Mouse (Mus musculus) brain, adult 2 months (tissue): ENCODE results near the gene Maco1.
"Not testable (repeated sequence)": the region's sequence is repeated elsewhere in the genome, so short reads cannot be mapped to it uniquely, and the experiment has no call there.

ENCODE experiments used
- DNase-seq: peaks from one replicate; pipeline ENCODE4 v3.0.0; 2011; ENCODE audit warnings: low read depth, low spot score

The Maco1 gene

DNA sequence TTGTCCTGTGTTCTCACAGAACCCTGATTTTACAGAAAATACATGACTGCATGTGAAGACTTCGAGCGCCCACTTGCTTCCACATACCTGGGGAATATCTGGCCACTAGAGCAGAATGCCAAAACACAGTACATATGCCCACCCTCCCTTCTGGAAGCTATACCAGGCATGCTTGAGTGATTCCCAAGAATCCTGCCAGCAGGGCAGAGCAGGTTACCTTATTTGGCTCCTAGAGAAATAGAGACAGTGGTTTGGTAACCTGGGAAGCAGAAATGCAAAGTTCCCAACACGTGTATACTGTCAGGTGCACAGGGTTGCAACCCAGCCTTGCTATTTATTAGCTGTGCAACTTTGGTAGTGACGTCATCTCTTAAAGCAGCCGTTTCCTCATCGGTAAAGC lies 8.7 kb upstream of the Maco1 start:
- DNase-seq = no peak

GRCm38 (mm10) chr4:134858494-134858893 lies 5.3 kb upstream of the Maco1 start:
- DNase-seq = no peak

DNA sequence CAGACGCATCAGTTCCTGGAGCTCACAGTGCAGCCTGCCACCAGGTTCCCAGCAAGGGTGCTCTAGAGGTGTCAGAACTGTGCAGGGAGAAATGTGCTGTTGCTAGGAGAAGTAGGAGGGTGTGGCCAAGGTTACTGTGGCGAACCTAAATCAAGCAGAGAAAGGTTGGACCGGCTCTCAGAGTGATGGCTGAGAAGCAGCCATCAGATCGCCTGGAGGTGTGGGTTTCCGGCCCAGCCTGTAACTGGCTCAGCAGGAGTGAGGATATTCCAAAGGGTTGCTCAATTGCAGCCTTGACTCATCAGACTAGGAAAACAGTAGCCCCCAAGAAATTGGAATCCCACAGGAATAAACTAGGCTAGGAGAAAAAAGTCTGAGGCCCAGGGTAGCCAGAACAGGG lies 3.4 kb upstream of the Maco1 start:
- DNase-seq = peak; percentile 17

GRCm38 (mm10) chr4:134856056-134856455 lies 2.9 kb upstream of the Maco1 start:
- DNase-seq = no peak

GRCm38 (mm10) chr4:134855371-134855770 lies 2.2 kb upstream of the Maco1 start:
- no peak for DNase-seq

DNA sequence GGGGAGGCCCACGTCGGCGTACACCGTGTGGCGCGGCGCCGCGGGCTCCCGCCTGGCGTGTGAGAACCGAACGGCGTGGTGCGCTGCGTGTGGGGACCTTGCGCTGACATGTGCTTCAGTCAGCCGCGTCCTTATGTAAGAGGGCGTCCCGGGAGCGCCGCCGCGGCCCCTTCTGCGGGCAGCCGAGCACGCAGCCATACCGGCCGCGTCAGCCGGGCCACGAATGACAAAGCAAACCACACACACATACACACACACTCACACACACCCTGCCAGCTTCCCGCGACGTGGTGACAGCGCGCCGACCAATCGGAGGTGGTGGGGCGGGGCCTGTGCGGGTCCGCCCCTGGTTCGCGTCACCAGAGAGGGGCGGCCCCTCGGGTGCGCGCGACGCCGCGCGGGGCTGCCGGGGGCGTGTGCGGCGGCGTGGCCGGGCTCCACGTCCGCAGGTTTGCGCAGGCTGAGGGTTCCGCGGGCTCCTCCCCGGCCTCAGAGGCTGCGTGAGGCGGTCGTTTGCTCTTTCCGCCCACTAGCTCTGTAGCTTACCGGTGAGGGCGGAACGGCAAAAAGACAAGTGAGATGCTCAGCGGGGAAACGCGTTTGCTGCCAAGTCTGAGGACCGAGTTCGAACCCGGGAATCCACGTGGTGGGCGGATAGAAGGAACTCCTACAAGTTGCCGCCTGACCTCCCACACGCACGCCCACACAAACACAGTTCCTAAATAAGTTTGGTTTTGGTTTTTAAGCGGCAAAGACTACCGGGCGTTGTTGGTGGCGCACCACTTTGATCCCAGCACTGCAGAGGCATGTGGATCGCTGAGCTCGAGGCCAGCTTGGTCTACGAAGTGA lies 716 bp upstream of the Maco1 start:
- DNase-seq = peak; percentile 97

DNA sequence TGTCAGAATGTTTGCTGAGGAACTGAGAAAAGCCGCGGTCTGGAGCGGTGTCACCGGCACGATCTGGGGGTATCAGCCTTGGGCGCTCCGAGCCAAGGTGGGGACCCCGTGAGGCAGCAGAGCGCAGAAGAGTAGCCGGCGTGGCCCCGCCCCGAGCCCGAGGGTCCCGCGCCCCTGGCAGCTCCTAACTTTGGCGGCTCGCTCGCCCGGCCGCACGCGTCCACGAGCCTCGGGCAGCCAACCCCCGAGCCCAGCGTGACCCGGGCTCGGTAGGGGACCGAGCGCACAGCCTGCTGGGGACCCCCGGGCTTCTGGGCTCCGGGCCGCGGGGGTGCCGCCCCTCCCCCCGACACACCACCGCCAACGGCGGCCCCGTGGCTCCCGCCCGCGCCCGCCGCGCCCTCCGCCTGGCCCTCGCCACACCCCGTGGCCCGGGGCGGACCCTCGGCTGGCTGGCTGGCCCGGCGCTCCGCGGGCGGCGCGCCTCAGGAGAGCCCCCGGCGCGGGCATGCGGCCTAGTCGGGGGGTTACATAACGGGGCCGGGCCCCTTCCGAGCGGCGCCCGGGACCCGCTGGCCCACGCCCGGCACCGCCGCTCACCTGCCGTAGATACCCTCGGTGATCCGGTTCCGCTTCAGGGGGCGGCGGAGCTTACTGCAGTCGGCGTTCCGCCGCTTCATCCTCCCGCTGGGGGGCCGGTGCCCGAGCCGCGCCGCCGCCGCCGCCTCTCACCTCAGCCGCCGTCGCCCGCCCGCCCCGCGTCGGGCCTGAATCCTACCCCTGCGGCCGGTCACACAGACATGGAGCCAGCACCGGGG lies 498 bp downstream of the Maco1 start:
- no peak for DNase-seq

GRCm38 (mm10) chr4:134851876-134852275 lies 1.3 kb downstream of the Maco1 start:
- DNase-seq = peak; percentile 40

GRCm38 (mm10) chr4:134851236-134851635 lies 1.9 kb downstream of the Maco1 start:
- DNase-seq = no peak

DNA sequence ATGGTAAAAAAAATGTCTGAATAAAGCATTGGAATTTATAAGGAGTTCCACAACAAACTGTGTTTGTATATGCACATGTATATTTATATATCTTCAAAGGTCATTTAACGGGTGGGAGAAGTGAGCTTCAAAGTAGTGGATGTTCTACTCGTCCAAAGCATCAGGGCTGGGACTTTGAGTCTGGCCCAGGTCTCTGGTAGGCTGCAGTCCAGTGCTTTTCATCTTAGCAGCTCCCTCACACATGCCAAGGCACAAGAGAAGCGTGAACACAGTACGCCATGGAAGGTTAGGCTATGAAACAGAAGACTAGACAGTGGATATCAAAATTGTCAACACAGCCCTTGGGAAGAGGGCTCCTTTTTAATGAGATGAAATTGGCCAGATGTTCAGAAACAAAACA lies 2.6 kb downstream of the Maco1 start:
- DNase-seq = no peak

DNA sequence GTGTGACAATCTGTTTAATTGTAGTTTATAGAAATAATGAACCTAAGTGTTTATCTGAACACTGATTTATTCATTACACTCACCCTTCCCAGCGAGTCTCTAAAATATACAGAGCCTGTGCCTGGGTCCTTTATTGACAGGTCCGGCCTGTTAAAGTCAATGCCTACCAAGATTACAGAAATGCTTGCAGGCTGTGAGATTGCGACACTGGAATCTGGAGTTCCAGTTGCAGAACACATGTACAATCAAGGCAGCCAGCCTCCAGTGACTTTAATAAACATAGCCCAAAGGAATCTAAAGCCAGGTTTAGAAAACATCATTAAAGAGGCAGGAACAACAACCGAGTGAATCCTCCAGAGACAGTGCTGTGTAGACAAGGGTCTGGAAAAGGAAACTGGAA lies 5.6 kb downstream of the Maco1 start:
- DNase-seq = no peak

DNA sequence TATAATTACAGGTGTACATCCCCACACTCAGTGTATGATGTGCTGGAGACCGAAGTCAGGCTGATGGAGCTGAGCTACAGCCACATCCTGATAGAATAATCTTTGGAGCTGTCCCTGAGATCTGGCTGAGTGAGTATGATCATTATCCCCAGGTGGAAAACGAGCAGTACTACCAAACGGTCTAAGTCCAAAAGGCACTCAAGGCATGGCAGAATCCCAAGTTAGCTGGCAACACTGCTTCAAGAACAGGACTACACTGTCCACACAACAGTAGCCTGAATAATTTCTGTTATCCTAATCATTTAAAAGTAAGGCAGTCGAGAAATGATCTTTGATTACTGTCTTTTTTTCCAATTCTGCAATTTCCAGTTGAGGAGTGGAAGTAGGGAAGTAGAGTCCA lies 9.6 kb downstream of the Maco1 start:
- DNase-seq = peak; percentile 44

DNA sequence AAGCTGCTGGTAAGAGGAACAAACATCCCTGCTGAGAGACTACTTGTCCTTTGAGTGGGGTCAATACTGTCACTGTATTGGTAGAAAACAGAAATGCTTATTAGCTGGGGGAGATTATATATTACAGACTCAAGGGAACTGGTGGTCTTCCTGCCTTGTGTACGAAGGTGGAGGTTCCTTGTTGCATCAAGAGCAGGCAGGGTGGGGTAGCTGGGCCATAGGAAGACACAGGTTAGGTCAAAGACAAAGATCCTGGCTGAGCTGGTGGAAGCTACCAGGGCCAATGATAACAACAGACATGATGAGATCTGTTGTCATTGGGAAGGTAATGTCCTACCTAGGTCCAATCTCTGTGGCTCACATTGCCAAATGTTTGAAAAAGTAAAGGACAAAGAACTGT lies 12.9 kb downstream of the Maco1 start:
- DNase-seq = no peak

- not testable (repeated sequence) for DNase-seq
Measured at GRCm38 (mm10) chr4:134838706-134839105, 14.4 kb downstream of the Maco1 start.

- no peak for DNase-seq
Measured at GRCm38 (mm10) chr4:134838221-134838620, 14.9 kb downstream of the Maco1 start.

- DNase-seq = no peak
Measured at GRCm38 (mm10) chr4:134835486-134835885, 17.7 kb downstream of the Maco1 start.

GRCm38 (mm10) chr4:134831934-134832333 lies 21.2 kb downstream of the Maco1 start:
- DNase-seq = no peak

DNA sequence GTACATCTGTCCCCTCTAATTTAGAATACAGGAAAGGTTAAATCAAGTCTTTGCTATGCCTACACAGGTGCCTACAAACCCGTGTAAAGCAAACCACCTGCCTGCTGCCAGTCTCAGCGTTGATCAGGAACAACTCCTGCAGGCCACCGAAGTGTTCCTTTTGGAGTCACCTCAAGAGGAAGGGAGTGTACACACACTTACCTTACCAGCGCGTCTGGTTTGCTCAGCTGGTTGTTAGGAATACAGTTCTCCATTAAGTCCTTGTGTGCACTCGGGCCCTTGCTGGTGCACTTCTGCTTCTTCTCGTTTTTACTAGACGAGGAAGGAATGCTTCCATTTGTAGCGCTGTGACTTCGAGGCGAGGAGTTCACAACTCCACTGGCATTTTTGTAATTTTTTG lies 25.3 kb downstream of the Maco1 start:
- no peak for DNase-seq

GRCm38 (mm10) chr4:134826348-134826747 lies 26.8 kb downstream of the Maco1 start:
- DNase-seq = no peak

DNA sequence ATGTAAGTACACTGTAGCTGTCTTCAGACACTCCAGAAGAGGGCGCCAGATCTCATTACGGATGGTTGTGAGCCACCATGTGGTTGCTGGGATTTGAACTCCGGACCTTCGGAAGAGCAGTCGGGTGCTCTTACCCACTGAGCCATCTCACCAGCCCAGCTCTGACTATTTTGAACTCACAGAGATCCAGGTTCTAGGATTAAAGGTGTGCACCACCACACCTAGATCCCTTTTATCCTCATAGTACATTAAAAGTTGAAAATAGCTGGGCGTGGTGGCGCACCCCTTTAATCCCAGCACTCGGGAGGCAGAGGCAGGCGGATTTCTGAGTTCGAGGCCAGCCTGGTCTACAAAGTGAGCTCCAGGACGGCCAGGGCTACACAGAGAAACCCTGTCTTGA lies 27.3 kb downstream of the Maco1 start:
- not testable (repeated sequence) for DNase-seq

GRCm38 (mm10) chr4:134823560-134823959 lies 29.6 kb downstream of the Maco1 start:
- DNase-seq = peak; percentile 54

- DNase-seq = no peak
Measured at GRCm38 (mm10) chr4:134821061-134821460, 32.1 kb downstream of the Maco1 start.

GRCm38 (mm10) chr4:134817706-134818105 lies 35.4 kb downstream of the Maco1 start:
- DNase-seq = no peak
